Comparison of ENCODE assay signal across 8 mouse cellular contexts in the genomic region with DNA sequence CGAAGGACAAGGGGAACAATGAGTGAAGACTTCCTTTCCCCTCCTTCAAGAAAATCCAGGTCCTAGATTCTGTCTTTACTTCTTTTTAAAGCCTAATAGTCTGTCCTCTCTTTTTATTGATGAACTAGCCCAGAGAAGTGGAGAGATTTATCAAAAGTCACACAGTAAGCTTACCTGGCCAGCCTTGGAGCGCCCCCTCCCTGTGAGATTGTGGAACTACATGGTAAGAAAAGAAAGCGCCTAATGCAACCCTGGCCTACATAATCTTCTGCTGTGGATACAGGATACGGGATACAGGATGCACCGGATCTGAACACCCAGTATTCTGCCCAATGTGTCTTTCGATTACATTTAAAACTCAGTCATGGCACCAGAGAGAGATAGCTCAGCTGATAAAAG.
DNase-seq lines count a peak whose midpoint lies in the region; ATAC-seq and TF ChIP-seq lines count a peak whose summit lies in the region.
"Had no signal": no experiment of that assay in that cellular context is flagged by ENCODE, and none has a peak within 500 bp of the region (broad histone marks: within the 10 kb centered on the region; RNA-seq: fewer than 3 reads in every experiment).

No protein-coding gene starts in this region.

- no peak for TF ChIP-seq POLR2A in ES-Bruce4 (IDR thresholded peaks at IDR 0.05; ENCODE audit: insufficient read depth, low read length)

- no peak overlapping the region for H3K4me3 ChIP-seq in layer of hippocampus, adult 2 months
- H3K4me3 ChIP-seq in ES-Bruce4 (ENCODE audit: low read depth, low read length), result no peak overlapping the region
- H3K4me3 ChIP-seq: embryonic facial prominence, embryonic 12.5 days had no signal

- H3K4me1 ChIP-seq in ES-Bruce4 (ENCODE audit: control insufficient read depth, insufficient read depth, low read length), result no peaks in the 10 kb centered on the region

- no peak overlapping the region for H3K27ac ChIP-seq in layer of hippocampus, adult 2 months
- H3K27ac ChIP-seq in ES-Bruce4 (ENCODE audit: insufficient read depth, low read length), result no peak overlapping the region

- no peaks in the 10 kb centered on the region for H3K27me3 ChIP-seq in ES-Bruce4 (ENCODE audit: control insufficient read depth, insufficient read depth, low read length, poor library complexity, severe bottlenecking)

- no peaks in the 10 kb centered on the region for H3K9me3 ChIP-seq in ES-Bruce4 (replicated peaks; ENCODE audit: control insufficient read depth, insufficient read depth, low read length, poor library complexity, severe bottlenecking)
- H3K9me3 ChIP-seq: embryonic facial prominence, embryonic 12.5 days had no signal

- no peaks in the 10 kb centered on the region for H3K36me3 ChIP-seq in ES-Bruce4 (ENCODE audit: control insufficient read depth, insufficient read depth, low read length, poor library complexity, severe bottlenecking)
- H3K36me3 ChIP-seq: embryonic facial prominence, embryonic 12.5 days had no signal

- no peak for TF ChIP-seq EP300 in ES-Bruce4 (IDR thresholded peaks at IDR 0.05; ENCODE audit: insufficient read depth, low read depth, low read length)

- TF ChIP-seq CTCF in layer of hippocampus, adult 2 months (conservative IDR thresholded peaks at IDR 0.05), result peak; percentile 75
- TF ChIP-seq CTCF in ES-Bruce4 (IDR thresholded peaks at IDR 0.05; ENCODE audit: low read depth, low read length), result peak; percentile 47

- no peak overlapping the region for H3K9ac ChIP-seq in ES-Bruce4 (ENCODE audit: low read depth, poor library complexity, severe bottlenecking)
- H3K9ac ChIP-seq: embryonic facial prominence, embryonic 12.5 days had no signal

- DNase-seq in layer of hippocampus, adult 2 months (ENCODE audit: low spot score in 2 of 2), result no peak
- no peak for DNase-seq in layer of hippocampus, postnatal 36 days
- DNase-seq in retina, postnatal 1 day, result peak; percentile 37
- no peak for DNase-seq in neural tube, embryonic 10.5 days (ENCODE audit: extremely low spot score, low spot score)

- ATAC-seq in common myeloid progenitor, adult 5-6 weeks (replicated peaks; ENCODE audit: low read depth, poor library complexity, severe bottlenecking), result peak; percentile 48; the same call in 1 of the 2 replicates
- no peak for ATAC-seq in erythroid progenitor cell, adult 5-6 weeks (replicated peaks; ENCODE audit: low FRiP score, poor library complexity, severe bottlenecking)
